Mouse (Mus musculus) layer of hippocampus, adult 11-12 months (tissue): ENCODE results near the gene Mllt10.

Experiments
- DNase-seq: peaks from one replicate; pipeline ENCODE4 v3.0.0; 2022; ENCODE audit warnings: low spot score

The Mllt10 gene

GRCm38 (mm10) chr2:18055016-18055928 is at the start of gene Mllt10:
Mllt10 (plus strand) TSS chr2:18055237.
- no peak for DNase-seq

GRCm38 (mm10) chr2:18011226-18011625 is 43.8 kb upstream of the Mllt10 start:
- DNase-seq = no peak

GRCm38 (mm10) chr2:18012866-18013265 is 42.2 kb upstream of the Mllt10 start:
- DNase-seq = no peak

GRCm38 (mm10) chr2:18015581-18015980 is 39.5 kb upstream of the Mllt10 start:
- no peak for DNase-seq

DNA sequence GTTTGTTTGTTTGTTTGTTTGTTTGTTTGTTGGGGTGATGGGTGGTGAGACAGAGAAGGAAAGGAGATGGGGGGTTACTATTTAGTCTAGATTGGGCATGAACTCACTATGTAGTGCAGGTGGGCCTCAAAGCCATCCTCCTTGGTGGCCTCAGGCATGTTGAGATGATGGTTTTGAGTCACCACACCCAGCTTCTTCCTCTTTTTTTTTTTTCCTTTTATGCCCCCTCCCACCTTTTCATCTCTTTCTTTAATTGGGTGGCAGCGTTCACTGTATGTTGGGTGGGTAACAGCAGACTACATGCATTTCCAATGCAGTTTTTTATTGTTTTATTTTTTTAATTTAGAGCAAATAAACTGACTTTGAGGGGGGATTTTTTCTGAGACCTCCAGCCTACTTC is 38.4 kb upstream of the Mllt10 start:
- DNase-seq = no peak

GRCm38 (mm10) chr2:18017321-18017720 is 37.7 kb upstream of the Mllt10 start:
- no peak for DNase-seq

GRCm38 (mm10) chr2:18019122-18019521 is 35.9 kb upstream of the Mllt10 start:
- DNase-seq = no peak

DNA sequence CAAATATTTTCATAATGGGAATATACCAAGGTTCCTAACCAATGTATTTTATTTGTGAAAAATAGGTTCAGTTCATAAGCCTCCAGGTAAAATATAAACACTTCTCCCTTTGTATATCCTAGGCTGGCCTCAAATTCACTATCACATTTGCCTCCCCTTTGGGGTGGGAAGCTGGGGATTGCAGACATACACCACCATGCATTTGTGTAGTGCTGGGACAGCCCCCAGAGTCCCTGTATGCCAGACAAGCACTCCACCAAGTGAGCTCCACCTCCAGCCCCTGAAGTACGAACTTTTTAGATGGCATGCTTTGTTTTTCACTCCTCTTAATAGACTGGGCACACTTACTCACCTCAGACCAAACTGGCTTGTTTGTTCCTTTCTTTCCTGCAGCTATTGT is 32.2 kb upstream of the Mllt10 start:
- DNase-seq = no peak

DNA sequence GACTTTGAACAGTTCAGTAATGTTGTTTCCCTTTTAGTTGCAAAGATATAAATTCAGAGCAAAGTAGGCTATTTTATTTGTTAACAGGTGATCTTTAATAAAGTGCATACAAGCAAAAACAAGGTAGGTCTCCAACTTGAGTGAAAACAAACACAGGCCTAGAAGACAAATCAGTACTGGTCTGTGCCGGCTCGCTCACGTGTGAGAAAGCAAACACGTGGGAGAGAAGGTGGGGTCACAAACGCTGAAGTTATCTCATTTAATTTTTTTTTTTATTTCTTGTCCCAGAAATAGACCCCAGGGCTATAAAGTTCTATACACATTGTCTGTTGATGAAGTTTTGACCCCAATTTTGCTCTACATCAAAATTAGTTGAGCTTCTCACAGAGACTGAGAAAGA is 29.9 kb upstream of the Mllt10 start:
- DNase-seq = no peak

DNA sequence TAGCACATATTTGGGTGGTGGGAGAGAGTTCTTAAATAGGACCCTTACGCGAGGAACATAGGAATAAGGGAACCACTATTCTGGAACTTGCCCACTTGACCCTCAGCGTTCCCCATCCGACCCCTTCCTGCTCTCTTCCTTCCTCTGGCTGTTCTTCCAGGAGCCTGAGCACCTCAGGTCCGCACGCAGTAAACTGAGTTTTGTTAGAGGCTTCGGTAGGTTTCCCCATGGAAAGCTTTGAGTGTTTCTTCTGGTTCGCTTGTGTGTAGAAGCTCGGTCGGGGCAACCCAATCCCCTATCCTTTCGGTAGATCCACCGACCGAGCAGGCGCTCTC is 29.3 kb upstream of the Mllt10 start:
- DNase-seq = no peak

DNA sequence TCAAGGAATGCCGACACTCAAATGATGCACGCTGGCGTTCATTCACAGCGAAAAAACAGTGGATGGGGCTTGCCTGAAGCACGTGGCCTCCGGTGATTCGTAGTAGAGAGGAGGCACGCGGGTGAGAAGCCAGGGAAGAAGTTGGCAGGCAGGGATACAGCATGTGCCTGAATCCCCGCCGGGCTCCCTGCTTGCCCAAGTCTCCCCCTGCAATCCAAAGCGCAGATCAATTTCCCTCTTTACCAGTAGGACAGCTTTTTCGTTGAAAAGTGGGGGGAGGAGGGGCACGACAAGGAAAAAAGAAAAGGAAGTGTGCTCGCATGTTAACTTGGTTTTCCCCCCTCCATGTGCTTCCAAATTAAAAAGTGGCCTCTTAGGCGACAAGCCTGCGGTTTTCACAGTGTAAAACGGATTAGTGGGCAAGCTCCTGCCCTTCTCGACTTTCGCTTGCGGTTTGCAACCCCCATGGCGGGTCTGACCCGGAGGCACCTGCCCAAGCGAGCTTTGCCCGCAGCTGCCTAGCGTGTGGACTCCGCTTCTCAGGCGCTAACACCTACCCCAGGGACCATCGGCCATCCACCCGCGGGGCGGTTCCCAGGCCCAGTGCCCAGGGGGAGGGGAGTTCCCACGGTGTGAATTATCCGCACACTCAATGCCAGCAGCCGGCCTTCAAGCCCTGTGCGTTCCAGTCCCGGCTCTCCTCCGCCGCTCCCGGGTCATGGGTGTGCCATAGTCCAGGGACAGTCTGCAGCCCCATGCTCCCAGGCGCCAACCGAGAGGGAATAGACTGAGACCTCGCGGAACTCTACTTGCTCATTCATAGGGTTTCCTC is 28.7 kb upstream of the Mllt10 start:
- DNase-seq = peak; percentile 42

DNA sequence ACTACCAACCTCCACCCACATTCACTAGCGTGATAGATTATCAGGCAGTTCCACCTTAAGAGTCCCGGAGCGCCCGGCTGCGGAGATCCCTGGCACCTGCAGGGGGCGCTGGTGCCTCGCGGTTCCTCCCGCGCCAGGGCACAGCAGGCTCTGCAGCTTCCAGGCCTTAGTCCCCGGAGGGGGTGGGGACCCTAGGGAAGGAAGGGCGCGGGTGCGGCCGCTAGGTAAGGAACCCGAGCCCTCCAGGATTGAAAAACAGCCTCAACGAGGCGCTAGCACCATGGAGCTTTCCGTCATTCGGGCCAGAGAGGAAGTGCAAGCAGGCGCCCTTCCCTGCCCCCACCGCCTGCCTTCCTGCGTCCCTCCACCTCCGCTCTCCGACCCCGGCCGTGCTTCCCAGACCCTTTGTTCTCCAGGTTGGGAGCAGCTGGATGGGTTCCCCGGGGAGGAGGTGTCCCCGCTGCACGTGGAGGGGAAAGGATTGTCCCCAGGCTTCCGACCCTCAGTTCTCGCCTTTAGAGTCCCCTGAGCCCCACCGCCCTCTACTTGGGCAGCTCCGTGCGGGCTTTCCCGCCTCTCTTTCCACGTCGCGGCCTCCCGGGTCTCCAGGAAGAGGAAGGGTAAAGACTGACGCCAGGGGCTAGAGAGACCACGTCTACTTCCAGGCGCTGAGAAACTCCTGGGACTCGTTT is 27.4 kb upstream of the Mllt10 start:
- DNase-seq = peak; percentile 94

- peak; percentile 78 for DNase-seq
These were observed 26.7 kb upstream of the Mllt10 start for GRCm38 (mm10) chr2:18028140-18029021.

DNA sequence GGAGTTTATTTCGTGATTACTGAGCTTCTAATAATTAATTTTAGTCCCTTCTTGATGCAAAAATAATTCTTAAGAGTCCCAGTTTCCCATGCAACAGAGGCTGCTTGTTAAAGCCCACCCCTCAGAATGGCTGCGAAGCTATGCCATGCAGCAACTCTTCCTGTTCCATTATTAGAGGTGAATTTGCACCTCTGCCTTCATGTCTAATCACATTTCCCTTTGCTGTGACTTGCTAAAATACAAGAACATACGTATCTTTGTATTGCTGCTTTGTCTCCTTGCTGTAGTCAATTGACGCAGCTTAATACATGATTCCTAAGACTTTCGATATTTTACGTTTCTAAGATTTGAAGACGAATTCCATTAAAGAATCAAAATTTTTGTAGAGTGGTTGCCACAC is 25.4 kb upstream of the Mllt10 start:
- DNase-seq = no peak

- DNase-seq = no peak
These were observed 24.5 kb upstream of the Mllt10 start for GRCm38 (mm10) chr2:18030581-18030980.

DNA sequence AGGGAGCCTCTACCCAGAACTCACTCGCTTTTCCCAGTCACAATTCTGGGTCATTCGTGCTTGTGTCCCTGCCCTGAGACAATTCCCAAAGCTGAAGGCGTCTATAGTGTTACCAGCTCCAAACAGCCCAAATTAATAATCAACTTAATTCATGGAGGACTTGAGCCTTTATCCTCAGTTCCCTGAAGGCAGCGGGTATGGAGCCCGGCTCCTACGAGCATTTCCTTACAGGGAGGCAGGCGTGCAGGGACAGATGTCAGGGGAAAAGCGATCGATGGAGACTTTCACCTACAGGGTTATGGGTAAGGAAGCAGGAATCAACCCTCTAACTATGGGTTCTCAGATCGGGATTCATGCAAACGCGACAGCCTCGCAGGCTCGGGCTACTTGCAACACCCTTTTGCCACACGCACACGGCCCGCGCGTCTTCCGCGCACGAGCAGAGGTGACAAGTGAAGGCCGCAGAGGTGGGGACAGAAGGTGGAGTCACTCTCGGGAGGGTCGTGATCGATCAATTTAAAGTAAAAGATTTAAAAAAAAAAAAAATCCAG is 23.7 kb upstream of the Mllt10 start:
- DNase-seq = no peak

DNA sequence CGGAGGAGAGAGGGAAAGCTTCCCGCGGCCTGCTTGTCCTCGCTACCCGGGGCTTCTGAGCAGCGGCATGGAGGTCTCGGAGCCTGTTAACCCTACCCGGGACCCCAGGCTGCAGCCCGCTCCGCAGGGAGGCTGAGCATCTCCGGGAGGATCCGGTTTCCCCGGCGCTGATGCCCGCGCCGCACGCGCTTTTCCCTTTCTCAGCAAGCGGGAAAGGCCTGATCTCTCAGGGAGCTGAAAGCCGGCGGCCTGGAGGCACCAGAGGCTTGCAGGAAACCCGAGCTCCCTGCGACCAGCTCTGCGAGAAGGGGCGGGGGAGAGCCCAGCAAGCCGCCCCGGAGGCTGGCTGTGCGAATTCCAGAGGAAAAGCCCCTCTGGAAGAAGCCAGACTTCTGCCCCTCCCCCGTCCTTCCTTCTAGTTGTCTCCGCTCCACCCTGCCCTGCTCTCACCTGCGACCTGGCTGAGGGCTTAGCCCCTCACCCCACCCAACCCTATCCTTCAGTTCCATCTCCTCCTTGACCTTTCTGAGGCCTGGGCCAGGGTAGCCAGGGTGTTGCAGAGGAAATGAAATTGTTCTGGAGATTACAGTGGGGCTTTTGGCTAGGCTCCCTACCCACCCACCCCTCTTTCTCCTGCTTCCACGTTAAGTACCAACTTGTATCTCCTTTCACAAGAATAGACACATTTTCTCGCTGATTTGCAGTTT is 23.1 kb upstream of the Mllt10 start:
- no peak for DNase-seq

- no peak for DNase-seq
These were observed 22.5 kb upstream of the Mllt10 start for GRCm38 (mm10) chr2:18032538-18032895.

DNA sequence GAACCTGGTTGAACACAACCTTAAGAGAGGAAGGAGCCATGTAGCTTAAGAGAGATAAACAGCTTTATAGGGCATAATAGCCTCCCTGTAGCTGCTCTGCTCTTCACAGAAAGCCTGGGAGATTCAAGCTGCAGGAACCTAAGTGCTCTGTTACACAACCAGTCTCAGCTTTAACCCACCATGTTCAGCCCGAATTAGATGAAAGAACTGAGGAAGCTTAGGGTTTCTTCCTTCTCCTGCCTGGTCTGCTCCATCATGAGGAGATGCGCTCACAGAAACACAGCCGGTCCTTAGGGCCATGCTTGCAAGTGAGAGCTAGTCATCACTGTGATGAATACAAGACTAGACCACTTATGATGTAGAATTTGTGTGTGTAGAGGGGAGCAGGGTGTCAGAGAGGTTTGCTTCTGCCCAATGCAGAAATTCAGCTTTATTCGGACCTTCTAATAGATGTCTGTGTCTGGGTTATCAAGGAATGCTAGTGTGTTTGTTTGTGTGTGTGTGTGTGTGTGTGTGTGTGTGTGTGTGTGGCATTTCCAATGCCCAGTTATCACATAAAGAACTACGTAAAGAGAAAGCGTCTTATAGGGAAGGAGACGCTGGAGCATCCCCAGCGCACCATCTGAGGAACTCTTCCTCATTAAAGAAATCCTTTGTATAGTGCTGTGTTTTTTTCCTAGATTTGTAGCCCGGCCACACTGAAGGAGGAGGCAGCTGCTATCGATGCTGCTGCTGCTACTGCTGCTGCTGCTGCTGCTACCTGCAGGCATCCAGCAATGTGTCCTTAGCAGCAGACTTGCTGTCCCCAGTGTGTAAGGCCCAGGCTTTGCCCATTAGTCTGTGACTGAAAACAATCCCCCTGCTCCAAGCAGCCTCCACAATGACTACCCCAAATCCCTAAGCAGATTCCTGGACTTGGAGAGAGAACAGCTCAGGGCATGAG is 21.6 kb upstream of the Mllt10 start:
- DNase-seq = no peak
